Mouse (Mus musculus) central nervous system, embryonic 14 days (tissue): ENCODE data around the gene Wnt3a. TPM values are rescaled to one million over a fixed set of nuclear protein-coding genes. Genes with fewer than 3 reads are reported as not detected.

ENCODE experiments used
- polyA plus RNA-seq: library from polyadenylated mRNA; depleted of rRNA; stranded (reverse); fragments of >200 nt; gene quantifications from 2 replicates; pipeline ENCODE4 v1.2.3, GENCODE M21; 2012; rRNA removed

Wnt3a gene
- 0.91 and 0.98 TPM in 2 replicates for polyA plus RNA-seq

GRCm38 (mm10) chr11:59290702-59291303 is at the start of gene Wnt3a:
Gene Wnt3a, minus strand, starts transcription at chr11:59290752.

GRCm38 (mm10) chr11:59306461-59307421 is 16.2 kb upstream of the Wnt3a start, which contains the start of gene Wnt9a:
Gene Wnt9a, plus strand, starts transcription at chr11:59306928.

GRCm38 (mm10) chr11:59228122-59228953 is 62.2 kb downstream of the Wnt3a start, which contains the start of gene Arf1:
Gene Arf1, minus strand, starts transcription at chr11:59228270.

GRCm38 (mm10) chr11:59208153-59208831 is 82.3 kb downstream of the Wnt3a start, which contains the start of gene 2310033P09Rik:
Gene 2310033P09Rik, plus strand, starts transcription at chr11:59208321.

GRCm38 (mm10) chr11:59202081-59202995 is 88.2 kb downstream of the Wnt3a start, which contains the start of gene Mrpl55:
Gene Mrpl55, plus strand, starts transcription at chr11:59202486.

Other genes starting within 250 kb of the Wnt3a start
- gene Obscn, start 154.3 kb downstream of the Wnt3a start, polyA plus RNA-seq: 0.74 and 2.6 TPM in 2 replicates
- gene Iba57, start 127.0 kb downstream of the Wnt3a start, polyA plus RNA-seq: 6.6 and 6.9 TPM in 2 replicates
- 0.64 and 0.93 TPM in 2 replicates for gene Gjc2, start 107.5 kb downstream of the Wnt3a start, polyA plus RNA-seq
- 138 and 152 TPM in 2 replicates for gene Guk1, start 98.5 kb downstream of the Wnt3a start, polyA plus RNA-seq
- 44.4 and 50.2 TPM in 2 replicates for gene Mrpl55, start 88.3 kb downstream of the Wnt3a start, polyA plus RNA-seq
- 39.9 and 41.4 TPM in 2 replicates for gene 2310033P09Rik, start 82.4 kb downstream of the Wnt3a start, polyA plus RNA-seq
- 564 and 587 TPM in 2 replicates for gene Arf1, start 62.5 kb downstream of the Wnt3a start, polyA plus RNA-seq
- gene Wnt9a, start 16.2 kb upstream of the Wnt3a start, polyA plus RNA-seq: 3.6 and 5.2 TPM in 2 replicates
- gene Prss38, start 84.9 kb upstream of the Wnt3a start, polyA plus RNA-seq: 0.14 and 0.20 TPM in 2 replicates
- 13.9 TPM in 2 replicates for gene Jmjd4, start 159.3 kb upstream of the Wnt3a start, polyA plus RNA-seq
- gene Snap47, start 160.4 kb upstream of the Wnt3a start, polyA plus RNA-seq: 283 and 284 TPM in 2 replicates
- gene Zfp867, start 181.7 kb upstream of the Wnt3a start, polyA plus RNA-seq: 7.0 and 7.8 TPM in 2 replicates
- gene Zkscan17, start 236.0 kb upstream of the Wnt3a start, polyA plus RNA-seq: 13.5 and 14.5 TPM in 2 replicates